Mouse (Mus musculus) brain, embryonic 14.5 days (tissue): Measurements from ENCODE around the gene Rell1. TPM values are rescaled to one million over a fixed set of nuclear protein-coding genes. Genes with fewer than 3 reads are reported as not detected.
"Not testable (repeated sequence)": the region's sequence is repeated elsewhere in the genome, so short reads cannot be mapped to it uniquely, and the experiment has no call there.

Experiments
- DNase-seq: peaks from one replicate; pipeline ENCODE4 v3.0.0-alpha.2; 2011; ENCODE audit warnings: low read depth
- CTCF ChIP-seq: fragments of 200-500 bp; IDR thresholded peaks from 2 replicates; pipeline ENCODE4 v1.5.1; 2012; ENCODE audit warnings: inconsistent platforms, mild to moderate bottlenecking, moderate library complexity, borderline replicate concordance; ENCODE audit not compliant: insufficient read depth, insufficient read length; ENCODE audit errors: extremely low read depth
- POLR2A ChIP-seq: fragments of 200-500 bp; IDR thresholded peaks from 2 replicates; pipeline ENCODE4 v1.6.1; 2012; ENCODE audit warnings: mild to moderate bottlenecking, inconsistent platforms, borderline replicate concordance; ENCODE audit not compliant: poor library complexity, insufficient read depth, insufficient read length, severe bottlenecking; ENCODE audit errors: extremely low read depth
- polyA plus RNA-seq: library from polyadenylated mRNA; depleted of rRNA; stranded (reverse); fragments of >200 nt; gene quantifications from 2 replicates; pipeline ENCODE4 v1.2.3, GENCODE M21; 2012

Gene Rell1
- polyA plus RNA-seq, 1 experiment = 8.1 TPM

DNA sequence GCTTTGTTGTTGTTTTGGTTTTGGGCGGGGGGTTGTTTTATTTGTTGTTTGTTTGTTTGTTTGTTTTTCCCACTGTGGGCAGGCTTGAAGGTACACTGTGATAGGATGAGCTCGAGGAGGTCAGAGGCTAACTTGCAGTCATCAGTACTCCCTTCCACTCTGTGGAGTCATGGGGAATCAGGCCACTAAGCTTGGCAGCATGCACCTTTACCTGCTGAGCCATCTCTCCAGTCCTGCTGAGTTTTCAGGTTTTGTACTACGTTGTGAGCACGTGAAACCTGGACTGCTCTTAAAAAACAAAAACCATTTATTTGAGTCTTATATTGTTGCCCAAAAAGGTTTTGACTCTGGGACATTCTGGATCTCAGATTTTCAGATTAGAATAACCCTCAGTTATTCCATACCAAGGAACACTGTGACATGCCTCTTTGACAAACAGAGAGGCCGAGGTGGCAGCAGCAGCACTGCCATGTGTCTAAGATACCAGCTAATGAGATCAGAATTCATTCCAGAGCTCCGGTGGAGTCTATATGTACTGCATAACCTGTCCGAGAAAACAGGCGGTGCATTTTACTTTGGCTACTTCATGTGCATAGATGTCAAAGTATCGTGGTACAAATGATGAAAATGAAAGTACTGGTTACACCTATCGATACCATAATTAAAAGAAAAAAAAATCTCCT, 52.1 kb downstream of the Rell1 start:
- no peak for DNase-seq
- no peak for TF ChIP-seq POLR2A
- no peak for TF ChIP-seq CTCF

DNA sequence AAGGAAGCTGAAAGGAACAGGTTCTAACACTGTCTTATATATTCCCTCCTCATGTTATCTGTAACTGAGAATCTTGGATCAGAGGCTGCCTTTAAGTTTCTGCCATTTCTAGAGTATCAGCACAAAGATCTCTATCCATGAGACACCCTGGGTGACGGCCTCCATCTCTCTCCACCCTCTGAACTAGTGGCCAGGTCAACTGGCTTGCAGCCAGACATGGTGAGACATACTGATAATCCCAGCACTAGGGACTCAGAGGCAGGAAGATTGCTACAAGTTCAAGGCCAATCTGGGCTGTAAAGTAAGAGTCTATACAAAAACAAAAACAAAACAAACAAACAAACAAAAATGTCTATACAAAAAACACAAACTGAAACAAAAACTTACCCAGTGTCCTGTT, 53.8 kb downstream of the Rell1 start:
- DNase-seq = no peak
- TF ChIP-seq CTCF (no peak), POLR2A (no peak)

DNA sequence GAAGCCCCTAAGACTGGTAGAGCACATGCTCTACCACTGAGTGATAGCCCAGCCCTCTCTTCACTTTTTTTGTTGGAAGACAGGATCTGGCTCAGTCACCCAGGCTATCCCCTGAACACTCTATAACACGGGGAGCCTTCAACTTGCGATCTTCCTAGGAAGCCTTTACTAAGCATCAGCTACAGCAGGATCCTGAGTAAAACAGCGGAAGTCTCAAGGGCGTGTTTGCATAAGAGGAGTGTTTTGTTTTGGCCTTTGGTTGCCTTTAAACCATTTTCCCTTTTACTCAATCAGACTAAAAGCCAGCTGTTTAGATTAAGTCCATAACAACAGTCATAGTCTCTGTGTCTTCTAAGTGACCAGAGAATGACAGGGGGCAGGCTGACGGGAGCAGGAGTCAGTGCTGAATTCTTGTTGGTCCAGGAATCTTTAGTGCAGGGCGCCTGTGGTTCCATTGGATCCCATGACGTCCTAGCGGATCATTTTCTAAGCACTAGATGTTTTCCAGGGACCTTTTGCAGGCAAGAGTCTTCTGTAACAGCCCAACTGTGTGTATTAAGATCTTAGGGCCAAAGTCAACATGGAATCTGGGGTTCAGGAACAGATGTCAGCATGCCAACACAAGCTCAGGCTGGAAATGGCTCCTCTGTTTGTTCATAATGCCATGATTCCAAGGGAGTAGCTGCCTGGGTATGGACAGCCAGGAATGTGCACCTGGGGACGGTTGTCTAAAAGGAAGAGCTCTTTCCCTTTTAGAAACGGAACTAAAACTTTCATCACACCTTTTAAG, 58.3 kb downstream of the Rell1 start:
- no peak for TF ChIP-seq POLR2A
- no peak for TF ChIP-seq CTCF
- no peak for DNase-seq

- no peak for DNase-seq
- TF ChIP-seq CTCF = no peak
- no peak for TF ChIP-seq POLR2A
Measured at GRCm38 (mm10) chr5:63907513-63907912, 61.2 kb downstream of the Rell1 start.

- TF ChIP-seq POLR2A (no peak), CTCF (peak; percentile 96)
- peak; percentile 89 for DNase-seq
Measured at GRCm38 (mm10) chr5:63906149-63907093, 62.3 kb downstream of the Rell1 start.

- DNase-seq = no peak
- TF ChIP-seq POLR2A (no peak), CTCF (no peak)
Measured at GRCm38 (mm10) chr5:63903329-63903728, 65.4 kb downstream of the Rell1 start.

GRCm38 (mm10) chr5:63897820-63898110, 70.9 kb downstream of the Rell1 start:
- TF ChIP-seq POLR2A (no peak), CTCF (no peak)
- no peak for DNase-seq

GRCm38 (mm10) chr5:63897001-63897819, 71.5 kb downstream of the Rell1 start:
- not testable (repeated sequence) for DNase-seq

DNA sequence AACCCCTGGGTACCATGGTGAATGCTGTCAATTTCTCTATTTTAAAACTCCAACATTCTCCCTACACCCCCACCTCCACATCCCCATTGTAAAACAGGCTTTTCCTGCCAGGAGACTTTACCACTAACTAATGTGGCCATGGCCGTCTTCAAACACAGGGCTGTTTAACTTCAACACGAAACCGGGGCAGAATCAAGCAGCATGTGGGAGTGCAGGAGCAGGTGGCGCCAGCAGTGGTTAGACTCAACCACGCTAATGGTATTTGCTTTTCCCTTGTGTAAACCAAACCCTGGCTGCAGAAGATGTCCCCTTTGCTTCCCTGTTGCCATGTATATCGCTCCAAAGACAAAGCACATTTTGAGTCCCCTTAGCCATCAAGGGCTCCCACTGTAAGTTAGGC, 76.8 kb downstream of the Rell1 start:
- DNase-seq = no peak
- no peak for TF ChIP-seq CTCF

DNA sequence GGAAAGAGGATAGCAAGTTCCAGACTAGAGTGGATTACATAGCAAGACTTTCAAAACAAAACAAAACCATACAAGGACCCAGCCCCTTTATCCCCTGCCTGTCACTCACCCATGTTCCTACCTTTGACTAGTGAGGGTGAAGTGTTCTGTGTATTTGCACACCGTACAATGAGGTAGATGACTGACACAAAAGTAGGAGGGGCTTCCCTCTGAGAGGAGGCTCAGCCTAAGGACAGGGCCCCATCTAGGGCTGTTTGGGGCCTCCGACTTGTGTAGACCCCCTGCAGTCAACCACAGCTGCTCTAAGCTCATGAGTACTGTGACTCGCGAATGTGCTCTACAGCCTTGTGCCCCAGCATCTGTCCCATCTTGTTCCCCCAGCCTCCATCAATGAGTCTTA, 77.5 kb downstream of the Rell1 start:
- TF ChIP-seq CTCF = no peak
- no peak for TF ChIP-seq POLR2A
- DNase-seq = no peak

- TF ChIP-seq POLR2A (no peak), CTCF (peak; percentile 10; the same call in 1 of the 2 replicates)
- DNase-seq = no peak
Measured at GRCm38 (mm10) chr5:63887111-63887510, 81.6 kb downstream of the Rell1 start.

DNA sequence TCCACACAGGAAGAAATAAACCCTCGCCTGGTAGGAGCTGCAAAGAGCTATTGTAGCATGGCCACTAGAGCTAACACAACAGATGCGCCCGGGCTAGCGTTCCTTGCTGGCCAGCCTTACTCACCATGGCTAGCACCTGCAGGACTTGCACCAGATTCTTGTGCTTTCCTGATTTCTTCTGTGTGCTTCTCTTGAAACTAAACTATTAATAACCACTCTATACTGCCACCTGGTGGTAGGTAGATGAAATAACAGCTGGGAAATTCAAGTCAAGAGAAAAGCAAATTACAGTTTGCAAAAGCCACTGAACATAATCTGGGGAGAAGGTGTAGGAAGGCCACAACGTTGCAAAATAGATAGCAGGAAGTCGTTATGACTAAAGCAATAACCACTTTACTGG, 82.0 kb downstream of the Rell1 start:
- peak; percentile 78 for DNase-seq
- peak; percentile 36; the same call in 1 of the 2 replicates for TF ChIP-seq CTCF
- TF ChIP-seq POLR2A = no peak
